Mouse (Mus musculus) regulatory T cell (primary cell): ENCODE measurements around the gene Slc22a7.

Source experiments
- in situ Hi-C: fragments of 300-600 bp; cut with MboI, MseI; formaldehyde crosslinking; loops from one replicate; pipeline ENCODE4 v1.15.1; 2025; ENCODE audit warnings: high pct_unique_total_duplicates

Gene Slc22a7

GRCm38 (mm10) chr17:46436672-46437366 is 1.4 kb downstream of the Slc22a7 start:
- in situ Hi-C loops = no loop called here

- in situ Hi-C loops = loop anchor here (5.0 kb wide), 1 partner anchor 81 kb away; no protein-coding TSS in a partner anchor
Observed at GRCm38 (mm10) chr17:46433627-46434026, 4.6 kb downstream of the Slc22a7 start.

- in situ Hi-C loops = no loop called here
Observed at GRCm38 (mm10) chr17:46428761-46429414, 9.4 kb downstream of the Slc22a7 start, which contains the start of gene Crip3. Crip3 (plus strand) TSS chr17:46428926.

- in situ Hi-C loops = no loop called here
Observed at GRCm38 (mm10) chr17:46426496-46426895, 11.8 kb downstream of the Slc22a7 start.

- in situ Hi-C loops = no loop called here
Observed at GRCm38 (mm10) chr17:46419717-46420116, 18.5 kb downstream of the Slc22a7 start.

GRCm38 (mm10) chr17:46418628-46419027 is 19.6 kb downstream of the Slc22a7 start:
- in situ Hi-C loops = no loop called here

GRCm38 (mm10) chr17:46408478-46408877 is 29.8 kb downstream of the Slc22a7 start:
- in situ Hi-C loops = loop anchor here (10.0 kb wide), 1 partner anchor 144 kb away; no protein-coding TSS in a partner anchor

GRCm38 (mm10) chr17:46394631-46395030 is 43.6 kb downstream of the Slc22a7 start:
- in situ Hi-C loops = loop anchor here (5.0 kb wide), 1 partner anchor 72 kb away; no protein-coding TSS in a partner anchor

- in situ Hi-C loops = no loop called here
Observed at GRCm38 (mm10) chr17:46393012-46393411, 45.2 kb downstream of the Slc22a7 start.

GRCm38 (mm10) chr17:46388200-46388599 is 50.1 kb downstream of the Slc22a7 start:
- in situ Hi-C loops = no loop called here

- in situ Hi-C loops = no loop called here
Observed at GRCm38 (mm10) chr17:46384061-46384801, 54.0 kb downstream of the Slc22a7 start.

- in situ Hi-C loops = no loop called here
Observed at GRCm38 (mm10) chr17:46383294-46384060, 54.8 kb downstream of the Slc22a7 start, which contains the start of gene Zfp318. Zfp318 (plus strand) TSS chr17:46383731.
